Mouse (Mus musculus): Measurements from ENCODE around the gene S100a7a.
A peak's percentile ranks its signal among the peaks of the same experiment; 100 is the strongest.

The S100a7a gene

GRCm38 (mm10) chr3:90653717-90654116, at the start of gene S100a7a:
S100a7a (plus strand) TSS chr3:90654017.
- DNase-seq = no peak

- peak; percentile 9 to 24 for DNase-seq
Observed at GRCm38 (mm10) chr3:90604416-90604815, 49.4 kb upstream of the S100a7a start.

- DNase-seq = no peak
Observed at GRCm38 (mm10) chr3:90605049-90605448, 48.8 kb upstream of the S100a7a start.

- no peak for DNase-seq
Observed at GRCm38 (mm10) chr3:90605736-90606135, 48.1 kb upstream of the S100a7a start.

GRCm38 (mm10) chr3:90606185-90606584, 47.6 kb upstream of the S100a7a start:
- DNase-seq = no peak

- no peak for DNase-seq
Observed at GRCm38 (mm10) chr3:90607361-90607760, 46.5 kb upstream of the S100a7a start.

GRCm38 (mm10) chr3:90608223-90608622, 45.6 kb upstream of the S100a7a start, which contains the start of gene S100a5:
S100a5 (plus strand) TSS chr3:90608523.
- no peak for DNase-seq

- no peak for DNase-seq
Observed at GRCm38 (mm10) chr3:90609102-90609501, 44.7 kb upstream of the S100a7a start.

GRCm38 (mm10) chr3:90611494-90611893, 42.3 kb upstream of the S100a7a start:
- no peak for DNase-seq

GRCm38 (mm10) chr3:90612061-90612460, 41.8 kb upstream of the S100a7a start:
- no peak for DNase-seq

GRCm38 (mm10) chr3:90612728-90613291, 41.0 kb upstream of the S100a7a start, which contains the start of gene S100a6:
S100a6 (plus strand) TSS chr3:90612882.
- peak; percentile 48 to 61 for DNase-seq

GRCm38 (mm10) chr3:90613461-90614147, 40.2 kb upstream of the S100a7a start:
- DNase-seq = no peak

GRCm38 (mm10) chr3:90614148-90614530, 39.7 kb upstream of the S100a7a start:
- DNase-seq = no peak

- no peak for DNase-seq
Observed at GRCm38 (mm10) chr3:90614611-90615251, 39.1 kb upstream of the S100a7a start.

GRCm38 (mm10) chr3:90615415-90615814, 38.4 kb upstream of the S100a7a start:
- peak; percentile 41 to 65 for DNase-seq

GRCm38 (mm10) chr3:90615911-90616310, 37.9 kb upstream of the S100a7a start:
- no peak for DNase-seq

- DNase-seq = no peak
Observed at GRCm38 (mm10) chr3:90617586-90617985, 36.2 kb upstream of the S100a7a start.

GRCm38 (mm10) chr3:90621552-90621951, 32.3 kb upstream of the S100a7a start:
- no peak for DNase-seq

- peak; percentile 10 to 35 for DNase-seq
Observed at GRCm38 (mm10) chr3:90623435-90624071, 30.3 kb upstream of the S100a7a start.

- no peak for DNase-seq
Observed at GRCm38 (mm10) chr3:90625496-90625895, 28.3 kb upstream of the S100a7a start.

- DNase-seq = no peak
Observed at GRCm38 (mm10) chr3:90626266-90627021, 27.4 kb upstream of the S100a7a start.

- DNase-seq = no peak
Observed at GRCm38 (mm10) chr3:90627366-90627765, 26.5 kb upstream of the S100a7a start.

- DNase-seq = peak; percentile 17 to 39
Observed at GRCm38 (mm10) chr3:90627807-90628206, 26.0 kb upstream of the S100a7a start.

All from cerebellum, postnatal 14 days (tissue).